Mouse (Mus musculus): Measurements from ENCODE around the gene Ccno. TPM values are rescaled to one million over a fixed set of nuclear protein-coding genes. Genes with fewer than 3 reads are reported as not detected.

Ccno gene
- polyA plus RNA-seq, 1 experiment from 2014 or later: 0.63 TPM

MicroRNAs encoded within 50 kb of the gene (microRNA counts, 519-probe panel; counts per million panel counts)
- microRNA mmu-miR-449a (2,059 counts per million, percentile 41 among the panel's probes with 10 or more counts), microRNA mmu-miR-449b (not detected), microRNA mmu-miR-449c (not detected)

Small RNA genes within 50 kb of the gene (microRNA-seq; reads per million reads assigned to microRNA genes)
- gene Mir449a (362 reads per million, percentile 68 among the genes with 10 or more reads in this experiment), gene Mir449b (0.50 reads per million), gene Mir449c (0.99 reads per million)

Other genes starting within 250 kb of the Ccno start
- 117 and 120 TPM in 2 replicates for gene Plpp1, start 187.0 kb upstream of the Ccno start, polyA plus RNA-seq (2015; fragmentation: Nextera tagmentation; extraction: Ambion mirVana)
- gene Mtrex, start 60.4 kb upstream of the Ccno start, polyA plus RNA-seq (2015; fragmentation: Nextera tagmentation; extraction: Ambion mirVana): 62.5 and 63.7 TPM in 2 replicates
- 12.6 and 16.9 TPM in 2 replicates for gene Dhx29, start 60.3 kb upstream of the Ccno start, polyA plus RNA-seq (2015; fragmentation: Nextera tagmentation; extraction: Ambion mirVana)
- 0.21 and 0.30 TPM in 2 replicates for gene Mcidas, start 6.0 kb downstream of the Ccno start, polyA plus RNA-seq (2015; fragmentation: Nextera tagmentation; extraction: Ambion mirVana)
- 0.08 TPM in 1 of 2 replicates, not detected in the other for gene Cdc20b, start 47.3 kb downstream of the Ccno start, polyA plus RNA-seq (2015; fragmentation: Nextera tagmentation; extraction: Ambion mirVana)
- 143 and 156 TPM in 2 replicates for gene Gpx8, start 58.6 kb downstream of the Ccno start, polyA plus RNA-seq (2015; fragmentation: Nextera tagmentation; extraction: Ambion mirVana)
- gene Gzma, start 113.2 kb downstream of the Ccno start, polyA plus RNA-seq (2015; fragmentation: Nextera tagmentation; extraction: Ambion mirVana): 1.8 and 2.6 TPM in 2 replicates
- 2.7 and 3.1 TPM in 2 replicates for gene Esm1, start 221.9 kb downstream of the Ccno start, polyA plus RNA-seq (2015; fragmentation: Nextera tagmentation; extraction: Ambion mirVana)
- gene Gzmk, start 238.1 kb downstream of the Ccno start, polyA plus RNA-seq (2015; fragmentation: Nextera tagmentation; extraction: Ambion mirVana): not detected in 2 replicates